Mouse (Mus musculus) fibroblast of lung, adult 2 months (primary cell): ENCODE measurements around the gene Ccdc17.
A peak's percentile ranks its signal among the peaks of the same experiment; 100 is the strongest.

Experiments used
- DNase-seq: peaks from one replicate; pipeline ENCODE4 v3.0.0-alpha.2; 2011; ENCODE audit warnings: low read depth

The Ccdc17 gene

DNA sequence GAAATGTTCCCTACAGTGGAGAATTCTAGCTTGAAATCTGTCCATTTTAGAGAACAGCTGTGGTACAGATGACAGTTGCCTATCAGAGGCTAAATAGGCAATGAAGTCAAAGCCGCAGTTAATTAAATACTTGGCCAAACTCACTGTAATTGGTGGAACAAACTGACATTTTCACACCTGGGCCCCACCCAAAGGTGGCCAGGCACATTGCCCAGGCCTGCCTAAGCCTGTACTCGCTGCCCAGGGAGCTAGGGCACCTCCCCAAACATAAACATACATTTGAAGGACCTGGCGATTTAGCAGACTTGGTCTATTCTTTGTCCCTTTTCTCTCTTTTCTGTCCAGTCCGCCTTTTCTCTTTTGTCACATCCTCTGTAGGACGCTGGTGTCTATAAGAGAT is at the start of gene Ccdc17:
TSS of gene Ccdc17 (plus strand) at position 276 of the 400 bp plus-strand sequence.
- DNase-seq, result no peak

- DNase-seq, result no peak
These were observed 46.0 kb upstream of the Ccdc17 start for GRCm38 (mm10) chr4:116550432-116550831.

GRCm38 (mm10) chr4:116553035-116553434 is 43.4 kb upstream of the Ccdc17 start:
- DNase-seq, result no peak

GRCm38 (mm10) chr4:116555413-116556300 is 40.8 kb upstream of the Ccdc17 start, which contains the start of gene Tmem69:
TSS of gene Tmem69 (minus strand) at chr4:116555936.
- DNase-seq, result peak; percentile 59

GRCm38 (mm10) chr4:116556561-116557305 is 39.7 kb upstream of the Ccdc17 start:
- peak; percentile 83 for DNase-seq

GRCm38 (mm10) chr4:116557306-116558121 is 38.9 kb upstream of the Ccdc17 start, which contains the start of gene Gpbp1l1:
TSS of gene Gpbp1l1 (plus strand) at chr4:116557658.
- DNase-seq, result peak; percentile 88

GRCm38 (mm10) chr4:116558151-116558882 is 38.1 kb upstream of the Ccdc17 start:
- DNase-seq, result no peak

DNA sequence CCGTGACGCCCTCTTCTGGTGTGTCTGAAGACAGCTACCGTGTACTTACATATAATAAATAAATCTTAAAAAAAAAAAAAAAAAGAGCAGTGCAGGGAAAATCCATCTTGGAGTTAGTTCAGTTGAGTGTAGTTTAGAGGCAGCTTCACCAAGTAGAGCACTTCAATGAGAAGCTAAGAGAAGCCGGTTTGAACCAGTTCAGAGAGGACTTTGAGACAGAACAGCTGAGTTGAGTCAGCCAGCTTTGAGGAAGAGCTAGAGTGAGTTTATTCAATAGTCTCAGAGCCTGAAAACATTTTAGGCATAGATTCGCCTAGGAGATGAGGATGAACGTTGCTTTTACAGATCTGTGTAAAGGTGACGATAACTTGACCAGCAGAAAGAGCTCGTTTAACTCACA is 661 bp upstream of the Ccdc17 start:
- DNase-seq, result no peak

- DNase-seq, result peak; percentile 74
These were observed 776 bp downstream of the Ccdc17 start for GRCm38 (mm10) chr4:116596978-116597881.

DNA sequence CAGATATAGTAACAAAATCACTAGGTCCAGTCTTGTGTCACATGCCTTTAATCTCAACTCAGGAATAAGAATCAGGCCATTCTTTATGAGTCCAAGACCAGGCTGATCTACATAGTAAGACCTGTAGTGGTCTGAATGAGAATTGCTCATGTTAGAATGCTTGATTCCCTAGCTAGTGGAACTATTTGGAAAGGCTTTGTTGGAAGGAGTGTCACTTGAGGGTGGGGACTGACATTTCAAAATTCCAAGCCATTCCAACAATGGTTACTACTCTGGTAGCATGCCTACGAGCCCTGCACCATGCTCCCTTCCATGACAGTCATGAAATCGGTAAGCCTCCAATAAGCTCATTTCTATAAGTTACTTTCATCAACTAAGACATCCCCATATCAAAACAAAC is 16.2 kb downstream of the Ccdc17 start:
- DNase-seq, result no peak

DNA sequence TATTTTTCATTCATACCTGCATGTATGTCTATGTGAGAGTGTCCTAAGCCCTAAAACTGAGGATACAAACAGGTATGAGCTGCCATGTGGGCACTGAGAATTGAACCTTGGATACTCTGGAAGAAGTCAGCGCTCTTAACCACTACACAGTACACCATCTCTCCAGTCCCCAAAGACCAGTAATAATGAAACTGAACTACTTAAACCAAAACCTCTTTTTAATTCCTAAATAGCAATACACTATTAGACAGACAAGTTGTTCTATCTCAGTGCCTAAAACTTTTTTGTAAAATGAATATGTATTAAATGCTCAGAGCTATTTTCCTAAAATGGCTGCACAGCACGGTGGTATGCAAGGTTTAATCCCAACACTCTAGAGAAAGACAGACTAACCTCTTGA is 18.8 kb downstream of the Ccdc17 start:
- DNase-seq, result no peak

DNA sequence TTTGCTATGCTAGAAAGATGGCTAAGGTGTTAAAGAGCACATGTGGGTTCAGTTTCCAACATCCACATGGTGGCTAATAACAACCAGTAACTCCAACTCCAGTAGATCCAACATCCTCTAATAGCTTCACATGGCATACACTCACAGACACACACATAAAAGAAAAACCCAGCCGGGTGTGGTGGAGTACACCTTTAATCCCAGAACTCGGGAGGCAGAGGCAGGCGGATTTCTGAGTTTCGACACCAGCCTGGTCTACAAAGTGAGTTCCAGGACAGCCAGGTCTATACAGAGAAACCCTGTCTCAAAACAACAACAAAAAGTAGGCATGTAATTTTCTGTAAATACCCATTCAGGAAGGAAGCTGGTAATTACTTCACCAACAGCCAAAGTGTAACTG is 28.4 kb downstream of the Ccdc17 start:
- DNase-seq, result no peak

DNA sequence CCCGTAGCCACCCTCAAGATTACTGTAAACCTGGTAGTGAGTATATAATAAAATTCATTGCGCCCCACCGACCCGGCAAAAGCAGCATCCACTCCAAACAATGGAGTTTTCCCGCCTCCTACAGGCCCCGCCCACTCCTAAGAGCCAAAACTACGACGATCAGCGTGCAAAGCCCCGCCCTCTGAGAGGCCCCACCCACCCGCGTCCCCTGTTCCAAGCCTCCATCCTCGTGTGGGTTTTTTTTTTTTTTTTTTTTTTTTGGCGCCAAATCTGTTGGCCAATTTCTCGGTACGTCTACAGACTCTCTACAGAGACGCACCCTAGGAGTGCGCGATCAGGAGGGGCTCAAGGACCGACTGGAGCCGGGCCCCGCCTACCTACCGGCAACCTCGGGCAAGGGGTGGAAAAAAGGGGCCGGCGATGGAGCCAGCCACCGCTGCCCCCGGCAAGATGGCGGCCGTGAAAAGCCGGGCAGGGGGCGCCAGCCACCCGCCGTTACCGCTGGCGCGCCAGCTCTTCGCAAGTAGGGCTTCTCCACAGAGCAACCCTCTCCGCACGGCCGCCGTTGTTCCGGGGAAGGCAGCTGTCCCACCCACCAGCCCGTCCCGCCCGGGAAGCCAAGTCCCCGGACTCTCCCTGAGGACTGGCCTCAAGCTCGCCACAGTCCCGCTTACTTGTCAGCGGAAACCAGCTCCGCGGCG is 30.4 kb downstream of the Ccdc17 start:
- DNase-seq, result peak; percentile 37

DNA sequence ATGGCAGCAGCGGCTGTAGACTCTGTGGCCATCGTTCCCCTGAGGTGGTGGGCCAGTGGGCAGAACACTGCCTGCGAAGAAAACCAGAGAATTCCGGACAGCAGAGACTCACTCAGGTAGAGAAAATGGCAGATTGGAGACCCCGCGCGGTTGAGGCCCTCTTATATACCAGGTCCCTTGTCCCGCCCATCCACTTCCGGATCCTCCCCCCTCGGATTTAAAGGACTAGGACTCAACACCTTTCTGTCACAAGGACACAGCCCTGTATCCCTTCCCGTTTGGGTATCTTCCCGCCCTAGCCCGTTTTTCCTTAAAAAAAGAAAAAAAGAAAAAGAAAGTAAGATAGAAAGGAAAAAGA is 30.9 kb downstream of the Ccdc17 start:
- peak; percentile 72 for DNase-seq

DNA sequence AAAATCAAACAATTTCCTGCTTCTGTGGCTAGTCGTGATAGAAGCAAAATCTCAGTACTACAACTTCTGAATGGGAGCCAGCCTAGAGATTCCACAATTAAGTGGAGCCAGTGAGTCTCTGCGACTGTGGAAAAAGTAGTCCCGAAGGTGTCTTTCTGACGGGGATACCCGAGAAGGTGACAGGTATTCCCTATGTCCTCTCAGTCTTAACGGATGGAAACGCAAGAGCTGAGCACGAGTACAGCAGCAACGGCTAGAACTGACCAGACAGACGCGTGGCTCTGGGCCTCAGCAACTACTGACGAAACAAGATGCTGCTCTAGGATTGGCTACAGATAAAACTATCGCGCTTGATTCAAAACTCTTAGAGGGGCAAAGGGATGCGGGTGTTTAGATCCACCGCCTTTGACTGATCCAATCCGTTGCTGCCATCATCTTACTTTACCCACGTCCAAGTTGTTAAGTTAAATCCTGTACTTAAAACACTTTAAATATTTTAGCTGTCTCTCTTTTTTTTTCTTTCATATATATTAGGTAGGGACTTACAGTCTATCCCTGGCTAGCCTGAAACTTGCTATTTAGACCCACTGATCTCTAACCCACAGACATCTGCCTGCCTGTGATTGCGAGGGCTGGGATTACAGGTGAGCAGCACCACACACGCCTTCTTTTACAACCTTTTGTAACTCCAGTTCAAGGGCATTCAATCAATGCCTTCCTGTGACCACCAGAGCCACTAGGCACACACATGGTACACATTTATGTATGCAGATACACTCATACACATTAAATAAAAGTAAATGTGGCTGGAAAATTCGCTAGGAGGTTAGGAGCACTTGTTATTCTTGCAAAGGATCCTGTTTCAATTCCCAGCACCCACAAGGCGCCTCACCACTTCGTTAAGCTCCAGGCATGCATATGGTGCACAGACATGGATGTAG is 31.5 kb downstream of the Ccdc17 start, which contains the start of gene Nasp:
TSS of gene Nasp (minus strand) at position 220 of the 941 bp plus-strand sequence.
- peak; percentile 80 for DNase-seq

- no peak for DNase-seq
These were observed 38.7 kb downstream of the Ccdc17 start for GRCm38 (mm10) chr4:116635197-116635596.

DNA sequence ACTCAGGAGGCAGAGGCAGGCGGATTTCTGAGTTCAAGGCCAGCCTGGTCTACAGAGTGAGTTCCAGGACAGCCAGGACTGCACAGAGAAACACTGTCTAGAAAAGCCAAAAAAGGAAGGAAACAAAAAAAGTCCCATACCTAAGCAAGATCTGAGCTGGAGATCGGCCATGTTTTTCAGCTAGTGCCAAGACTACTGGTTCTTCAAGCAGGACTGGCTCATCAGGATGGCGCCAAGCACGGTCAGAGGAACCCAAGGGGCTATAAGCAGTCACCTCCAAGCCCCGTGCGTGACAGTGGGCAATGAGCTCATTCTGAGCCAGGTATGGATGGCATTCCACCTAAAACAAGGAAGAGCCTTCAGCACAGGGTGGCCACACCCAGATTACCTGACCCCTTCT is 42.4 kb downstream of the Ccdc17 start:
- no peak for DNase-seq

DNA sequence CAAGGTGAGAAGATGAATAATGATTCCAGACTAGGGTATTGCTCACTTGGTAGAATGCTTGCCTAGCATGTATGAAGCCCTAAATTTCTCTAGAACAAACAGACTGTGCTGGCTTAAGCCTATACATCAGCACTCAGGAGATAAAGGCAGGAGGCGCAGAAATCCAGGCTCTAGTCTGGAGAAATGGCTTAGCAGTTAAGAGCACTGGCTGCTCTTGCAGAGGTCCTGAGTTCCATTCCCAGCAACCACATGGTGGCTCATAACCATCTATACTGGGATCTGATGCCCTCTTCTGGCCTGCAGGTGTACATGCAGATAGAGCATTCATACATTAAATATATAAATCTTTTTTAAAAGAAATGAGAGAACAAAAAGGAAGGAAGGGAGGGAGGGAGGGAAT is 45.6 kb downstream of the Ccdc17 start:
- DNase-seq, result no peak

GRCm38 (mm10) chr4:116644326-116644725 is 47.9 kb downstream of the Ccdc17 start:
- peak; percentile 38 for DNase-seq
